Mouse (Mus musculus) thymus, postnatal 4 days (tissue): ENCODE results near the gene Rdm1.
A peak's percentile ranks its signal among the peaks of the same experiment; 100 is the strongest.
"Not testable (repeated sequence)": the region's sequence is repeated elsewhere in the genome, so short reads cannot be mapped to it uniquely, and the experiment has no call there.

Source experiments
- DNase-seq: peaks from one replicate; pipeline ENCODE4 v3.0.0; 2021

Rdm1 gene

GRCm38 (mm10) chr11:101626995-101627856, at the start of gene Rdm1:
Gene Rdm1 (plus strand): TSS chr11:101627195.
- DNase-seq, result peak; percentile 90

- DNase-seq, result no peak
Observed at GRCm38 (mm10) chr11:101581081-101581764, 45.8 kb upstream of the Rdm1 start.

GRCm38 (mm10) chr11:101582054-101583035, 44.6 kb upstream of the Rdm1 start, which contains the start of gene Tmem106a:
Gene Tmem106a (plus strand): TSS chr11:101582242.
- DNase-seq, result peak; percentile 81

- no peak for DNase-seq
Observed at GRCm38 (mm10) chr11:101583205-101583604, 43.8 kb upstream of the Rdm1 start.

- DNase-seq, result not testable (repeated sequence)
Observed at GRCm38 (mm10) chr11:101585031-101585430, 42.0 kb upstream of the Rdm1 start.

- no peak for DNase-seq
Observed at GRCm38 (mm10) chr11:101585805-101586204, 41.2 kb upstream of the Rdm1 start.

GRCm38 (mm10) chr11:101587676-101588075, 39.3 kb upstream of the Rdm1 start:
- DNase-seq, result no peak

- no peak for DNase-seq
Observed at GRCm38 (mm10) chr11:101588868-101589267, 38.1 kb upstream of the Rdm1 start.

- DNase-seq, result peak; percentile 81
Observed at GRCm38 (mm10) chr11:101589444-101589843, 37.6 kb upstream of the Rdm1 start.

GRCm38 (mm10) chr11:101589989-101590624, 36.9 kb upstream of the Rdm1 start:
- DNase-seq, result no peak

GRCm38 (mm10) chr11:101599156-101599555, 27.8 kb upstream of the Rdm1 start, which contains the start of gene Gm11634:
Gene Gm11634 (minus strand): TSS chr11:101599256.
- DNase-seq, result no peak

GRCm38 (mm10) chr11:101602491-101602890, 24.5 kb upstream of the Rdm1 start:
- DNase-seq, result peak; percentile 79

- DNase-seq, result no peak
Observed at GRCm38 (mm10) chr11:101604116-101604515, 22.9 kb upstream of the Rdm1 start.

- peak; percentile 92 for DNase-seq
Observed at GRCm38 (mm10) chr11:101604531-101605453, 22.2 kb upstream of the Rdm1 start.

GRCm38 (mm10) chr11:101607134-101607533, 19.9 kb upstream of the Rdm1 start:
- not testable (repeated sequence) for DNase-seq

GRCm38 (mm10) chr11:101610445-101610844, 16.6 kb upstream of the Rdm1 start:
- no peak for DNase-seq

GRCm38 (mm10) chr11:101613596-101613995, 13.4 kb upstream of the Rdm1 start:
- DNase-seq, result no peak

GRCm38 (mm10) chr11:101614116-101614515, 12.9 kb upstream of the Rdm1 start:
- no peak for DNase-seq

GRCm38 (mm10) chr11:101615380-101615779, 11.6 kb upstream of the Rdm1 start:
- DNase-seq, result no peak

GRCm38 (mm10) chr11:101616104-101616503, 10.9 kb upstream of the Rdm1 start:
- DNase-seq, result no peak
